Mouse (Mus musculus): ENCODE data around the gene AC161166.1. TPM values are rescaled to one million over a fixed set of nuclear protein-coding genes. Genes with fewer than 3 reads are reported as not detected.

The AC161166.1 gene
- polyA plus RNA-seq, 1 experiment from 2014 or later: 0.52 TPM

Other genes starting within 250 kb of the AC161166.1 start
- 10.4 and 10.6 TPM in 2 replicates for gene Zfp93, start 242.0 kb downstream of the AC161166.1 start, polyA plus RNA-seq (2014; fragmentation: Nextera tagmentation; extraction: Ambion mirVana)
- 50.1 and 51.2 TPM in 2 replicates for gene Zfp61, start 211.2 kb downstream of the AC161166.1 start, polyA plus RNA-seq (2014; fragmentation: Nextera tagmentation; extraction: Ambion mirVana)
- gene Zfp94, start 195.8 kb downstream of the AC161166.1 start, polyA plus RNA-seq (2014; fragmentation: Nextera tagmentation; extraction: Ambion mirVana): 13.2 and 14.2 TPM in 2 replicates
- not detected in 2 replicates for gene Tescl, start 178.5 kb downstream of the AC161166.1 start, polyA plus RNA-seq (2014; fragmentation: Nextera tagmentation; extraction: Ambion mirVana)
- not detected in 2 replicates for gene Lypd5, start 163.3 kb downstream of the AC161166.1 start, polyA plus RNA-seq (2014; fragmentation: Nextera tagmentation; extraction: Ambion mirVana)
- gene Kcnn4, start 142.2 kb downstream of the AC161166.1 start, polyA plus RNA-seq (2014; fragmentation: Nextera tagmentation; extraction: Ambion mirVana): 2.6 and 2.7 TPM in 2 replicates
- gene Smg9, start 112.8 kb downstream of the AC161166.1 start, polyA plus RNA-seq (2014; fragmentation: Nextera tagmentation; extraction: Ambion mirVana): 20.2 and 22.1 TPM in 2 replicates
- not detected in 2 replicates for gene Irgc1, start 60.2 kb downstream of the AC161166.1 start, polyA plus RNA-seq (2014; fragmentation: Nextera tagmentation; extraction: Ambion mirVana)
- gene Plaur, start 50.0 kb downstream of the AC161166.1 start, polyA plus RNA-seq (2014; fragmentation: Nextera tagmentation; extraction: Ambion mirVana): 2.1 and 2.3 TPM in 2 replicates
- 1.9 and 2.2 TPM in 2 replicates for gene Cadm4, start 30.4 kb downstream of the AC161166.1 start, polyA plus RNA-seq (2014; fragmentation: Nextera tagmentation; extraction: Ambion mirVana)
- gene Zfp428, start 5.4 kb downstream of the AC161166.1 start, polyA plus RNA-seq (2014; fragmentation: Nextera tagmentation; extraction: Ambion mirVana): 65.6 and 75.7 TPM in 2 replicates
- 7.5 and 8.1 TPM in 2 replicates for gene Irgq, start 18.2 kb upstream of the AC161166.1 start, polyA plus RNA-seq (2014; fragmentation: Nextera tagmentation; extraction: Ambion mirVana)
- gene Pinlyp, start 33.7 kb upstream of the AC161166.1 start, polyA plus RNA-seq (2014; fragmentation: Nextera tagmentation; extraction: Ambion mirVana): 0.19 TPM in 1 of 2 replicates, not detected in the other
- gene Xrcc1, start 33.8 kb upstream of the AC161166.1 start, polyA plus RNA-seq (2014; fragmentation: Nextera tagmentation; extraction: Ambion mirVana): 141 and 148 TPM in 2 replicates
- 30.8 and 32.2 TPM in 2 replicates for gene Ethe1, start 75.1 kb upstream of the AC161166.1 start, polyA plus RNA-seq (2014; fragmentation: Nextera tagmentation; extraction: Ambion mirVana)
- 2.1 and 2.3 TPM in 2 replicates for gene Zfp575, start 75.2 kb upstream of the AC161166.1 start, polyA plus RNA-seq (2014; fragmentation: Nextera tagmentation; extraction: Ambion mirVana)
- 0.16 and 0.21 TPM in 2 replicates for gene Phldb3, start 98.3 kb upstream of the AC161166.1 start, polyA plus RNA-seq (2014; fragmentation: Nextera tagmentation; extraction: Ambion mirVana)
- 1.7 and 2.8 TPM in 2 replicates for gene Lypd3, start 124.1 kb upstream of the AC161166.1 start, polyA plus RNA-seq (2014; fragmentation: Nextera tagmentation; extraction: Ambion mirVana)
- not detected in 2 replicates for gene Tex101, start 164.2 kb upstream of the AC161166.1 start, polyA plus RNA-seq (2014; fragmentation: Nextera tagmentation; extraction: Ambion mirVana)
- not detected in 2 replicates for gene BC049730, start 196.8 kb upstream of the AC161166.1 start, polyA plus RNA-seq (2014; fragmentation: Nextera tagmentation; extraction: Ambion mirVana)
- not detected in 2 replicates for gene Gm4763, start 214.5 kb upstream of the AC161166.1 start, polyA plus RNA-seq (2014; fragmentation: Nextera tagmentation; extraction: Ambion mirVana)
- not detected in 2 replicates for gene Cd177, start 247.9 kb upstream of the AC161166.1 start, polyA plus RNA-seq (2014; fragmentation: Nextera tagmentation; extraction: Ambion mirVana)

Data from limb, embryonic 11.5 days (tissue).